Mouse (Mus musculus): ENCODE results near the gene Fxyd6. TPM values are rescaled to one million over a fixed set of nuclear protein-coding genes. Genes with fewer than 3 reads are reported as not detected.

The Fxyd6 gene
- polyA plus RNA-seq, 1 experiment from 2014 or later: 3.6 TPM

DNA sequence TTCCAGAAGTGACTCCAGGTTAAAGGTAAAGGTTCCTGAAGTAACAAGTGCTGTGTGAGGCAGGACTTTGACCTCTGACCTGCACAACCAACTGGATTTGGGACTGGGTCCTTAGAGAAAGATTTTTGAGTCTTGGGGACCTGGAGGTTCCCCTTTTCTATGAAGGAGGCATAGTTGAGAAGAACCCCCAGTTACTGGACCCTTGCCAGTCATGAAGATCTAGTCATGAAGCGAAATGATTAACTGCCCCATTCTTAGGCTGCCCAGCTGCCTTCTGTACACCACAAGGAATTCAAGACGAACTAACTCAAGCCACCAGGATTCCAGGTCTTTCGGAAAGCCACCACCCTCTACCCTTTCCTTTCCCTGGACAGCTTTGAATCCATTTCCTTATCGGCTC, 6.4 kb downstream of the Fxyd6 start:
- no peak for DNase-seq (ENCODE audit: low spot score)

DNA sequence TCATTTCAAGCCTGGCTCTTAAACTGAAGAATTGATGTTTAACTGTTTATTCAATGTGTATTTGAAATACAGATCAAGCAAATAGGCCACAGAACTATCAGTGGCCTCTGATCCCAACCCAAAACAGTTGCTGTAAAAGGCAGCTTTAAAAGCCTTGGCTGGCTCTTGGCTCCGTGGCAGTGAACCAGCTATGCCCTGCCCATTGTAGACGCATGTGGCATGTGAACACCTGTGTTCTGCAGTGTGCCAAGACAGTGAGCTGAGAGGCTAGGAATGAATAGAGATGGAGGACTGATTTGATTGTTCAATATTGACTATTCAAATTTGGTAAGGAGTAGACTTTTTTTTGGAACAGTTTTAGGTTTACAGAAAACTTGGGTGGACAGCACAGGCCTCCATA, 6.9 kb downstream of the Fxyd6 start:
- DNase-seq (ENCODE audit: low spot score): no peak

DNA sequence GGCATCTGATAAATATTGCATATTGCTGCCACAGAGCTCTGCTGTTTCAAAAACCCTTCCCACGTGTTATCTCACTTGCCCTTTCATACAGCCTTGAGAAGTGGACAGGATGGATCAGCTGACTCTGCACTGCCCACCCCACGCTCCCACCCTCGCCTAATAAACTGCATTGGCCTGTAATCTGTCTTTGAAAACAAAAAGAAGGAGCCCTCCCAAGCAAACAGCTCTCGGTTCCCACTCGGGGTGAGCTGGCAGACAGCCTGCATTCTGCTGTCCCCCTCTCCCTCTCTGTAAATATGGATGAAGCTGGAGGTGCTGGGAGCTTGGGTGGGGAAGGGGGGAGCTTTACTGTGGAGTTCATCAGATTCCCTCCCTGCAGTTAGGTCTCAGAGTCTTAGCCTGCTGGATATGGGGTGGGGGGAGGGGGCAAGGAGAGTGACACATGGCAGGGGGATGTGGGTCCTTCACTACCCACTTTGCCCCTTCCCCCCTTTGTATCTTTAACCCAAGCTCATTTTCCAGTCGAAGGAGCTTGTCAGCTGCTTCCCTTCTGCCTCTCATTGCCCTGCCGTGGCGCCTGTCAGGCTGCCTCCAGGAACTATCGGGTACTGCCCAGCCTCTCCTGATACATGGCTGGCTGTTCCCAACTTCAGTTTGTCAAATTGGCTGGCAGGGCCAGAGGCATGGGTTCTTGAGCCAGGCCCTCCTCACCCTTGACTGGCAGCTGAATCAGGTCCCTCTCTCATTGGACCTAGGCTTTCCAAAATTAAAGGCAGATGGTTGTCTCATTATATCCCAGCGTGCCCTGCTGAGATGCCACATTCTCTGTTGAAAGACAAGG, 10.6 kb downstream of the Fxyd6 start:
- no peak for DNase-seq (ENCODE audit: low spot score)

GRCm38 (mm10) chr9:45382336-45382735, 12.4 kb downstream of the Fxyd6 start:
- no peak for DNase-seq (ENCODE audit: low spot score)

DNA sequence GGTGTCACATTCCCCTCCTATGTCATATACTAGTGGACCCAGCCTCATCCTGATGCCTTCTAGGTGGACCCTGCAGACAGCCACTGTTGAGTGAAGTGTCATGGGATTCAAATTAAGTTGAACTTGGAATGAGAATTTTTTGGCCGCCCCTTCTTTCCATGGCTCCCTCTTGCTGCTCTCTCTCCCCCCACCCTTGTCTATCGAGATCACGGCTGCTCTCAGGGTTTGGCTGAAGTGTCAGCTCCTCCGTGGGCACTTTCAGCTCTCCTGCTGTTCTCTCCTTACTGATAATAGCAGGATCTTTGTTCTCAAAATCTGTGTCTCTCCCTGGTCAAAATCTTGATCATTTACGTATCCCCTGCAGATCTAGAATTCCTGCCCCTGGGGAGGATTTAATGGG, 12.8 kb downstream of the Fxyd6 start:
- DNase-seq (ENCODE audit: low spot score): no peak

GRCm38 (mm10) chr9:45383883-45384282, 13.9 kb downstream of the Fxyd6 start:
- no peak for DNase-seq (ENCODE audit: low spot score)

- DNase-seq (ENCODE audit: low spot score): no peak
These were observed 16.7 kb downstream of the Fxyd6 start for GRCm38 (mm10) chr9:45386698-45387097.

- DNase-seq (ENCODE audit: low spot score): peak; percentile 82
These were observed 18.5 kb downstream of the Fxyd6 start for GRCm38 (mm10) chr9:45388385-45388994.

DNA sequence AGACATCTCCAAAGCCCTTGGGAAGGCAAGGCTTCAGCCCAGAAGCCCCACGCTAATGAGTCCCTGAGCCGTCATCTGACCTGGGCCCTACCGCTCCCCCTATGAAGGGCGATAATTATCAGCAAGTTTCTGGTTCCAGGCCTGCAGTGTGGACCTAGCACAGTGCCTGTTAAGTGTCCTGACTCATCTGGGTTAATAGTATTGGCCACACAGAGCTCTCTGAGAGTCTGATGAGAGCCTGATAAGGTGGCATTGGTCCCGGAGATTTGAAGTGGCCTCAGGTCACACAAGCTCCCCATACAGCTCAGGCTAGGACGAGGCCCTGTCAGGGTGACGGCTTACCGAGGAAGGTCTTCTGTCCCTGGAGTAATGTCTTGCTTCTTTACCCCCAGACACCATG, 19.6 kb downstream of the Fxyd6 start:
- DNase-seq (ENCODE audit: low spot score): no peak

- no peak for DNase-seq (ENCODE audit: low spot score)
These were observed 21.3 kb downstream of the Fxyd6 start for GRCm38 (mm10) chr9:45391299-45391698.

DNA sequence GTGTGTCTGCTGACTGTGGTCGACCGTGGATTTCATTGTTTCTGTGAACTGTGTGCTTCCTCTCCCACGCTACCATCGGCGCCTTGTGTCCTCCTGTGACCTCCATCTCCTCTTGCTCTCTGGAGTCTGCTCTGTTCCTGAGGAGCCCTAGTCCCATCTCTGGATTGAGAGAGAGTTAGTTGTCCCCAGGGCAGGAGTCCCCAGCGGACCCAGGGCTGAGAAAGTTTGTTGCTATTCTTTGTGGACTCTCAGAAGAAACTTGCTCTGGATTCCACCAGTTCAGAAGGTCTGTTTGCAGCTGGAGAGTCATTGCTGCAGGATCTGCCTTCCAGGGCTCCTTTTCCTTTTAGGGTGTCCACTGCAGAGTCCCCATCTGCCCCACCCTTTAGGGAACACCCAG, 25.2 kb downstream of the Fxyd6 start:
- no peak for DNase-seq (ENCODE audit: low spot score)

- no peak for DNase-seq (ENCODE audit: low spot score)
These were observed 25.8 kb downstream of the Fxyd6 start for GRCm38 (mm10) chr9:45395796-45396195.

DNA sequence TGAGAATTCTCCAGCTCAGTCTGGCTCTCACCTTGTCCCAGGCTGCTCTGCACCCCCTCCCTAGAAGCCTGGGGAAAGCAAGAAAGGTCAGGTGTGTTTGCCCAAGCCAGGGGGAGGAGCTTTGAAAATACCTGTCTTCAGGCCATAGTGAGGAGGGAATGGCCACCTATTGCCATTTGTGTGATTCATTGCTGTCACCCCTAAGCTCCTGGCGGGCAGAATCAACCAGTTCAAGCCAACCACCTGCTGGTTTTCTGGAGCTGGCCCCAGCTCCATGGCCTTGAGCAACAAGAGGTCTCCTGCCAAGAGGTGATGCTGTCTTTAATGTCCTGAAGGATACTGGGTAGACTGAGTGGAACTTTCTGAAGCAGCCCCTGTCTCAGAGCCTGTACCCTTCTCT, 28.4 kb downstream of the Fxyd6 start:
- DNase-seq (ENCODE audit: low spot score): no peak

- no peak for DNase-seq (ENCODE audit: low spot score)
These were observed 29.4 kb downstream of the Fxyd6 start, which contains the start of gene Fxyd2 for GRCm38 (mm10) chr9:45399434-45399833. Gene Fxyd2 (plus strand): TSS chr9:45399669.

- DNase-seq (ENCODE audit: low spot score): no peak
These were observed 31.9 kb downstream of the Fxyd6 start for GRCm38 (mm10) chr9:45401851-45402250.

DNA sequence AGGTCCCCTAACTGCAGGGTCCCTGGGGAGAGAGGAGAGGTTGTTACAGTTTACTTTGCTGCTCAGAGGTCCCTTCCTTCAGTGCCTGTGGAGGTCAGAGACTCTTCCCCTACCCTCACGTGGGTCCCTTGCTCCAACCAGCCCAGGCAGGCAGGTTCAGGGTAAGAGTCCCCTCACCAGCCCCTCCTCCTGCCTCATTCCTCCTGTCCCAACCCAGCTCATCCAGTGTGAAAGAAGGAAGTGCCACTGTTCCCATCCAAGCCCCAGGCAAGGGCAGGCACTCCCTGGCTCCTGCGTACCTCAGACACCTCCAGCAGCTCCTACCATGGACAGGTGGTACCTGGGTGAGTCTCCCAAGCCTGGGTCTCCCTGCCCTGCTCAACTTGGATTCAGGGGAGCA, 33.0 kb downstream of the Fxyd6 start:
- no peak for DNase-seq (ENCODE audit: low spot score)

- no peak for DNase-seq (ENCODE audit: low spot score)
These were observed 35.7 kb downstream of the Fxyd6 start for GRCm38 (mm10) chr9:45405694-45406093.

DNA sequence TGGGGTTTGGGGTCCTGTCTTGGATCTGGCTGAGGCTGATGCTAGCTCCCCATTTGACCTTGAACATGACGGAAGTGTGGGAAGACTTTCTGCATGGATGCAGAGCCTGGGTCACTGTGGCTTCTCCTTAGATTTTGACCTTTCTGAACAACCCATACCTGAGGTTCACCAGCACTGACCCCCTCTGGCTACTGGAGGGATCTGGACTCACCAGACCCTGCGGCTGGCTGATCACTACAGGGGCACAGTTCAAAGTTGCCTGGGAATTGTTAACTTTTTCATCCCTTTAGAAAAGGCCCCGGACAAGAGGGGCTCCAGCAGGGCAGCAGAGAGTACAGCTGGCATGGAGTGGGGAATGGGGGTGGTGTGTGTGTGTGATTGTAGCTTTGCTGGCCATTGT, 36.8 kb downstream of the Fxyd6 start:
- DNase-seq (ENCODE audit: low spot score): no peak

DNA sequence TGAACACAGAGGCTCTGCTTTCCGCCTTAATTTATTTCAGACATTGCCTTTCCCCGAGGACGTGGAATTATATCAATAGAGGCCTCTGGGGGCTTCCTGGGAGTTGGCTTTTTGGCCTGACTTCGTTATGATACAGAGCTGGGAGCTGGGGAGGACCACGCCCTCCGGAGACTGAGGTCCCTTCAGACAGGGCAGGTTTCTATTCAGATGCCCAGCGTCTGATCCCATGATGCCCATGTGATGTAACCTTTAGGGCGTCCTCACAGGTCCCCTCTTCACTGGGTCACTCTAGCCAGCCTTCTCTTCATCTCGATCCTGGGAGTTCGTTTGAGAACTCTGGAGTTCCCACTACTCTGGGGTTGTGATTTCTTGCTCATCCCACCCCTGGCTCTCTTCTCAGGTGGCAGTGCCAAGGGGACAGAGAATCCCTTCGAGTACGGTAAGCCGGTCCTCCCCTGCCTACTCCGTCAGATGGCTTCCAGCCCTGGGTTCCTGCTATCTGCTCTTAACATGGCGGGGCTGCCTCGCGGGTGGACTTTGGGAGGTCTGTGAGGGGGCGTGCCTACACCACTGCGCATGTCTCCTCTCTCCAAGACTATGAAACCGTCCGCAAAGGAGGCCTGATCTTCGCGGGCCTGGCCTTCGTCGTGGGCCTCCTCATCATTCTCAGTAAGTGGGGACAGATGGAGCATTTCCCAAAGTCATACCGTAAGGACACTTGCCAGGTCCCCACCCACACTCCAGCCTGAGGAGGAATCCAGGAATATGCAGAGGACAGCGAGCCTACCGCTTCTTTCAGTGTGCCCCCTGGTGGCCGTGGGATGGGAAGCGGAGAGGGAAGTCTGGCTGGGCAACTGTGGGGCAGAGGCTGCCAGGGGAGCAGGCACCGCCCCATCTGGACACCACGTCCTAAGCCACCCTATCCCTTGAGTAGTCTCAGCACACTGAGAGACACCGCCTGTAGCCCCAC, 38.0 kb downstream of the Fxyd6 start:
- DNase-seq (ENCODE audit: low spot score): peak; percentile 51

DNA sequence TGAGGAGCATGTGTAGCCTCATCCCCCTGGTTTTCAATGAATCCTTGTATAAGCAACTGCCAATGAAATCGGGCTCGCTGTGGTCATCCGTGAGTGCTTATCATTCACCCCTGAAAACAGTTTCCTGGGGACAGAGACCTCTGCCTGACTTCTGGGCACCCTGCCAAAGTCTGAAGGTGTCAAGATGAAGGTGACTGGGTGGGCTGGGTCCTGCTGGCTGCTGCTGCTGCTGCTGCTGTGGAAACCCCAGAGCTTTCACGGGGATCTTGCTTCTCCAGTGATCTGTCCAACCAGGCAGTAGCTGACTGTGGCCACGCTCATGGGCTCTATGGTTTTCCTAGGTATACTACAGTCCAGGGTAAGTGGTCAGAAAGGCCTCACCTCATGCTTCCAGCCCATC, 40.2 kb downstream of the Fxyd6 start:
- DNase-seq (ENCODE audit: low spot score): no peak

DNA sequence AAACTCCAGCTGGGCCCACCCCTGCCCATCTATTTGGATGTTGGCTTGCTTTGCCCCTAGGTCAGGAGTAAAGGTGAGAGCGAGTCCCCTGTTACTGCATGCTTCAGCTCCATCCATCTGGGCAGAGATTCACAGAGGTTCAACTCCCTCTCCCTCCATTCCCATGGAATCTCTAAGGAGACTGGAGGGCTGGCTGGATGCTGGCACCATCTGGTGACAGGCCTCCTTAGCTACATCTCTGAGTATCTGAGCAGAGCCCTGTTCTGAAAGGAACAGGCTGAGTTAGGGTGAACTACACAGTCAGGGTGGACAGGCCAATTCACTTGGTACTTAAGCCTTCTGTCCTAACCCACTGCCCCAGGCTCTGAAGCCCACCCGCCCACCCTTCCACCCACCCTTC, 40.6 kb downstream of the Fxyd6 start:
- DNase-seq (ENCODE audit: low spot score): no peak

DNA sequence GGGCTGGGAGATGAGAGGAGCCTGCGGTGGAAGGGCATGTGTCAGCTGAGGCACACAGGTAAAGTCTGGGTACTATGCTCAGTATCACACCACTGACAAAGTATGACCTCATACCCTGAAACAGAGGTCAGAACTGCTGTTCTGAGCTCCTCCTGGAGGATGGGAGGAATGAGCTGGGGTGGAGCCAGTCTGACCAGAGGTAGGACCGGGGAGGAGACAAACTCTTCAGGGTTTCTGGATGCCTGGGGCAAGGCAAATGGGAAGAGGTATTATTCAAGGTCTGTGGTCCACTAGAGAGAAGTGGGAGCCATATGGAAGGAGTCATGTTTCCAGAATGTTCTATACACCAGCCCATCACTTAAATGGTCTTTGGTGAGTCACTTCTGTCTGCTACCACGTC, 41.1 kb downstream of the Fxyd6 start:
- no peak for DNase-seq (ENCODE audit: low spot score)
